Mouse (Mus musculus): ENCODE results near the gene Kcne2.

GRCm38 (mm10) chr16:92313953-92314741 lies 22.0 kb downstream of the Kcne2 start:
- TF ChIP-seq CTCF (IDR thresholded peaks at IDR 0.05) (peak; percentile 96), EP300 (IDR thresholded peaks at IDR 0.05) (no peak)

Measured in lung, postnatal 0 days (tissue).